ENCODE assay signal across 9 mouse cellular contexts in genomic region chr6:129238275-129239038, GRCm38 (mm10). TPM values are rescaled to one million over a fixed set of nuclear protein-coding genes. Genes with fewer than 3 reads are reported as not detected.
A peak's percentile ranks its signal among the peaks of the same experiment; 100 is the strongest.
DNase-seq lines count a peak whose midpoint lies in the region; ATAC-seq lines count a peak whose summit lies in the region.
"Had no signal": no experiment of that assay in that cellular context is flagged by ENCODE, and none has a peak within 500 bp of the region (broad histone marks: within the 10 kb centered on the region; RNA-seq: fewer than 3 reads in every experiment).

No protein-coding gene starts in this region.

- H3K36me3 ChIP-seq in hindbrain, embryonic 15.5 days: no peaks in the 10 kb centered on the region
- H3K36me3 ChIP-seq in liver, embryonic 11.5 days (ENCODE audit: control insufficient read depth, insufficient read depth, low read length): no peaks in the 10 kb centered on the region
- no peaks in the 10 kb centered on the region for H3K36me3 ChIP-seq in midbrain, embryonic 16.5 days (ENCODE audit: control insufficient read depth, insufficient read depth, low read length)

- ATAC-seq in frontal cortex, adult (ENCODE audit: low TSS enrichment): peak; percentile 74
- ATAC-seq in hindbrain, embryonic 15.5 days (ENCODE audit: low FRiP score, low read depth): peak; percentile 85
- peak; percentile 82 for ATAC-seq in liver, embryonic 11.5 days (replicated peaks; ENCODE audit: low FRiP score)
- ATAC-seq in midbrain, embryonic 16.5 days: peak; percentile 88

- no peaks in the 10 kb centered on the region for H3K9me3 ChIP-seq in hindbrain, embryonic 15.5 days
- no peaks in the 10 kb centered on the region for H3K9me3 ChIP-seq in liver, embryonic 11.5 days (ENCODE audit: control insufficient read depth, low read length)
- no peaks in the 10 kb centered on the region for H3K9me3 ChIP-seq in midbrain, embryonic 16.5 days (replicated peaks; ENCODE audit: control insufficient read depth, low read length, poor library complexity, severe bottlenecking)

- H3K4me2 ChIP-seq in hindbrain, embryonic 15.5 days: peak overlapping the region; percentile 73
- peak overlapping the region; percentile 76 for H3K4me2 ChIP-seq in liver, embryonic 11.5 days
- H3K4me2 ChIP-seq in midbrain, embryonic 16.5 days (ENCODE audit: low read length): peak overlapping the region; percentile 87

- peak overlapping the region; percentile 43 for H3K9ac ChIP-seq in hindbrain, embryonic 15.5 days
- peak overlapping the region; percentile 66 for H3K9ac ChIP-seq in liver, embryonic 11.5 days (ENCODE audit: low read depth, low read length)
- H3K9ac ChIP-seq in midbrain, embryonic 16.5 days (ENCODE audit: low read depth, low read length): peak overlapping the region; percentile 63

- H3K27me3 ChIP-seq in hindbrain, embryonic 15.5 days: no peaks in the 10 kb centered on the region
- H3K27me3 ChIP-seq in liver, embryonic 11.5 days (replicated peaks; ENCODE audit: control insufficient read depth, insufficient read depth, low read length): no peaks in the 10 kb centered on the region
- H3K27me3 ChIP-seq in midbrain, embryonic 16.5 days (ENCODE audit: control insufficient read depth, insufficient read depth, low read depth, low read length): no peaks in the 10 kb centered on the region

- 12% methylated on average over 14 of the region's 14 CpGs for WGBS in hindbrain, embryonic 15.5 days
- WGBS in liver, embryonic 11.5 days: 14% methylated on average over 14 of the region's 14 CpGs
- 11% methylated on average over 14 of the region's 14 CpGs for WGBS in midbrain, embryonic 16.5 days

- H3K27ac ChIP-seq in brown adipose tissue, adult 24 weeks (replicated peaks; ENCODE audit: low read depth, low read length): peak overlapping the region; percentile 98
- no peak overlapping the region for H3K27ac ChIP-seq in hindbrain, embryonic 15.5 days (replicated peaks)
- H3K27ac ChIP-seq in liver, embryonic 11.5 days (ENCODE audit: low read depth, low read length): 0 out of 2 replicates have a peak overlapping the region, but pooled peaks have one; percentile 56
- no peak overlapping the region for H3K27ac ChIP-seq in midbrain, embryonic 16.5 days (ENCODE audit: low read length)

- H3K4me1 ChIP-seq in brown adipose tissue, adult 24 weeks (ENCODE audit: control insufficient read depth, insufficient read depth, insufficient read length, low read length): peaks cover 22% of the 10 kb centered on the region
- H3K4me1 ChIP-seq in hindbrain, embryonic 15.5 days (replicated peaks): 0 out of 2 replicates have a peak, but pooled peaks cover 2% of the 10 kb centered on the region
- H3K4me1 ChIP-seq in liver, embryonic 11.5 days (replicated peaks; ENCODE audit: control insufficient read depth, insufficient read depth, low read length): peaks cover 31% of the 10 kb centered on the region
- H3K4me1 ChIP-seq in midbrain, embryonic 16.5 days (ENCODE audit: control insufficient read depth, insufficient read depth, low read length): peaks cover 3% of the 10 kb centered on the region; the same call in 1 of the 2 replicates

- peak; percentile 25 for DNase-seq in layer of hippocampus, adult 11-12 months (ENCODE audit: low spot score)
- no peak for DNase-seq in layer of hippocampus, adult 8-10 months (ENCODE audit: low spot score in 2 of 2)
- peak; percentile 70 for DNase-seq in liver, embryonic 11.5 days (ENCODE audit: low spot score)
- peak; percentile 77 for DNase-seq in thymus, postnatal 0 days (ENCODE audit: low spot score)

- peak overlapping the region; percentile 91 for H3K4me3 ChIP-seq in brown adipose tissue, adult 24 weeks (ENCODE audit: insufficient read depth, low read depth, low read length)
- H3K4me3 ChIP-seq in hindbrain, embryonic 15.5 days: peak overlapping the region; percentile 48
- peak overlapping the region; percentile 70 for H3K4me3 ChIP-seq in liver, embryonic 11.5 days (ENCODE audit: low read depth, low read length)
- peak overlapping the region; percentile 56 for H3K4me3 ChIP-seq in midbrain, embryonic 16.5 days (ENCODE audit: low read depth, low read length)

RNA-seq across cellular contexts. Expression of gene Cd69, which starts 36.8 kb away (rescaled TPM):
- total RNA-seq in layer of hippocampus, adult 8-10 months (2022): not detected
- not detected in 2 replicates for polyA plus RNA-seq in brown adipose tissue, adult 24 weeks (2012; ENCODE audit: insufficient read depth, insufficient read length, missing spikeins)
- not detected in 2 replicates for polyA plus RNA-seq in hindbrain, embryonic 15.5 days (2015; fragmentation: Nextera tagmentation; extraction: Ambion mirVana)
- polyA plus RNA-seq in liver, embryonic 11.5 days (2014; fragmentation: Nextera tagmentation; extraction: Ambion mirVana): 0.96 and 1.1 TPM in 2 replicates
- polyA plus RNA-seq in midbrain, embryonic 16.5 days (2015; fragmentation: Nextera tagmentation; extraction: Ambion mirVana): not detected in 2 replicates
- 53.2 and 58.8 TPM in 2 replicates for polyA plus RNA-seq in thymus, postnatal 0 days (2015; fragmentation: Nextera tagmentation; extraction: Ambion mirVana)
- total RNA-seq: left cerebral cortex, postnatal 36 days had no signal

RNA-seq across cellular contexts. Expression of gene Clec2d, which starts 58.0 kb away (rescaled TPM):
- total RNA-seq in layer of hippocampus, adult 8-10 months (2022): 1 to 10 TPM; 6.9 to 9.8 (median 8.9) TPM
- 58.5 and 127 TPM in 2 replicates for polyA plus RNA-seq in brown adipose tissue, adult 24 weeks (2012; ENCODE audit: insufficient read depth, insufficient read length, missing spikeins)
- 0.12 and 0.13 TPM in 2 replicates for polyA plus RNA-seq in hindbrain, embryonic 15.5 days (2015; fragmentation: Nextera tagmentation; extraction: Ambion mirVana)
- polyA plus RNA-seq in liver, embryonic 11.5 days (2014; fragmentation: Nextera tagmentation; extraction: Ambion mirVana): not detected in 2 replicates
- polyA plus RNA-seq in midbrain, embryonic 16.5 days (2015; fragmentation: Nextera tagmentation; extraction: Ambion mirVana): not detected in 2 replicates
- polyA plus RNA-seq in thymus, postnatal 0 days (2015; fragmentation: Nextera tagmentation; extraction: Ambion mirVana): 2.9 and 3.1 TPM in 2 replicates

Comparison
In these comparisons a context has a peak if more than half of its experiments do, and no peak if none do; other contexts are left out.
1. DNase-seq: peak in layer of hippocampus, adult 11-12 months (single experiment), liver, embryonic 11.5 days (single experiment) and thymus, postnatal 0 days (single experiment); none in layer of hippocampus, adult 8-10 months (0 of 2).
2. H3K27ac ChIP-seq: peak in brown adipose tissue, adult 24 weeks (single experiment) and liver, embryonic 11.5 days (single experiment); none in hindbrain, embryonic 15.5 days (single experiment) and midbrain, embryonic 16.5 days (single experiment).
3. RNA of gene Cd69, which starts 36.8 kb away (polyA plus RNA-seq): 53.2 to 58.8 TPM in thymus, postnatal 0 days; 0.96 to 1.1 TPM in liver, embryonic 11.5 days, not detected in brown adipose tissue, adult 24 weeks, not detected in hindbrain, embryonic 15.5 days and not detected in midbrain, embryonic 16.5 days; every median in the first group is over 10 times any median in the second.
4. RNA of gene Clec2d, which starts 58.0 kb away (polyA plus RNA-seq): 58.5 to 127 TPM in brown adipose tissue, adult 24 weeks; 2.9 to 3.1 TPM in thymus, postnatal 0 days, 0.12 to 0.13 TPM in hindbrain, embryonic 15.5 days, not detected in liver, embryonic 11.5 days and not detected in midbrain, embryonic 16.5 days; every median in the first group is over 10 times any median in the second.
5. Peak in every context shown above with its lines, with median percentiles within 50 percentile points of each other: H3K4me3 ChIP-seq, ATAC-seq, H3K4me2 ChIP-seq and H3K9ac ChIP-seq.